Mouse (Mus musculus) embryo, embryonic 9.5 days (tissue): Measurements from ENCODE around the gene Gm21969.
A peak's percentile ranks its signal among the peaks of the same experiment; 100 is the strongest.

Experiments used
- DNase-seq: peaks from one replicate; pipeline ENCODE4 v3.0.0-alpha.2; 2017; ENCODE audit errors: extremely low spot score

The Gm21969 gene

GRCm38 (mm10) chr4:139619765-139620164 is 16.8 kb downstream of the Gm21969 start:
- no peak for DNase-seq

GRCm38 (mm10) chr4:139622373-139623282 is 19.6 kb downstream of the Gm21969 start, which contains the start of gene Aldh4a1:
TSS of gene Aldh4a1 (plus strand) at chr4:139622866.
- peak; percentile 93 for DNase-seq

DNA sequence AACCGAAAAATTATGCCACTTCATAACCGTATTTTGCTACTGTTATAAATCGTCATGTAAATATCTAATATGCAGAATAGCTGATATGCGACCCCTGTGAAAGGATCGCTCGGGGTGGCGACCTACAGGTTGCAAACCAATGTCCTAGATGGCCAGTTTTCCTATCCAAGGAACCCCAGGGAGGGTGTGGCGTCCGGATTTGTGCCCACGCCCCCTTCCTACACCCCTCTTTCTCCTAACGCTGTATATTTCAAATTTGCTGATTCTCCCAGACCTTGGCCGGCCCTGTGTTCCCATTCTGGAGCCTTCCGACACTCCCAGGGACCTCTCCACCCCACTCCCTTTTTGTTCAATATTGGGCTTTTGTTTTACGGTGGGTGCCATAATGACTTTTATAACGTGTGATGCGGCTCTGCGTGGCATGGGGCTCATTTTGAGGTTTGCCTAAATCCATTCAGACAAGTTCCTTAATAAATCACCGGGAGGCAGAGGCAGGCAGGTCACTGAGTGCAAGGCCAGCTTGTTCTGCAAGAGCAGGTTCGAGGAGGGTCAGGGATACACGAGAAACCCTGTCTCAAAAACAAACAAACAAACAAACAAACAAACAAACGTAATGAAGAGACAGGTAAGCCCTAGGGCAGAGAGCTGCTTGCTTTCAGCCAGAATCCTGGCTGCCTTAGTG is 20.6 kb downstream of the Gm21969 start:
- no peak for DNase-seq

DNA sequence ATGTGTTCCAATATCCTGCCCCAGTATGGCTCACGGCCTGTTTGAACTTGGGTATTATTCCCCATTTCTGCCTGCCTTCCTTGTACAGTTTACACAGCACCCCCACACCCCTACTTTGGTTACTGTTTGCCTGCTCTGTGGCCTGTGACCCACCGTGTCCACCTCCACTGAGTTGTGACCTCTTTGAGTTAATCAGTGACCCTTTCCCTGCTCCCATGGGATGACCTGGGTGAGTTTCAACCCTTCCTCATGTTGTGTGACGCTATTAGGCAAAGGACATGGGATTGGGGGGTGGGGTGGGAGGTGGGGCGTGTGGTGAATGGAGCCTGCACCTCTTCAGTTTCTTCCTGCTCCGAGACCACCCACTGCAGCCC is 21.1 kb downstream of the Gm21969 start:
- DNase-seq: no peak

GRCm38 (mm10) chr4:139624706-139625105 is 21.7 kb downstream of the Gm21969 start:
- DNase-seq: no peak

GRCm38 (mm10) chr4:139627361-139627760 is 24.4 kb downstream of the Gm21969 start:
- no peak for DNase-seq

- no peak for DNase-seq
Observed at GRCm38 (mm10) chr4:139630171-139630570, 27.2 kb downstream of the Gm21969 start.

GRCm38 (mm10) chr4:139631141-139631540 is 28.2 kb downstream of the Gm21969 start:
- DNase-seq: no peak

DNA sequence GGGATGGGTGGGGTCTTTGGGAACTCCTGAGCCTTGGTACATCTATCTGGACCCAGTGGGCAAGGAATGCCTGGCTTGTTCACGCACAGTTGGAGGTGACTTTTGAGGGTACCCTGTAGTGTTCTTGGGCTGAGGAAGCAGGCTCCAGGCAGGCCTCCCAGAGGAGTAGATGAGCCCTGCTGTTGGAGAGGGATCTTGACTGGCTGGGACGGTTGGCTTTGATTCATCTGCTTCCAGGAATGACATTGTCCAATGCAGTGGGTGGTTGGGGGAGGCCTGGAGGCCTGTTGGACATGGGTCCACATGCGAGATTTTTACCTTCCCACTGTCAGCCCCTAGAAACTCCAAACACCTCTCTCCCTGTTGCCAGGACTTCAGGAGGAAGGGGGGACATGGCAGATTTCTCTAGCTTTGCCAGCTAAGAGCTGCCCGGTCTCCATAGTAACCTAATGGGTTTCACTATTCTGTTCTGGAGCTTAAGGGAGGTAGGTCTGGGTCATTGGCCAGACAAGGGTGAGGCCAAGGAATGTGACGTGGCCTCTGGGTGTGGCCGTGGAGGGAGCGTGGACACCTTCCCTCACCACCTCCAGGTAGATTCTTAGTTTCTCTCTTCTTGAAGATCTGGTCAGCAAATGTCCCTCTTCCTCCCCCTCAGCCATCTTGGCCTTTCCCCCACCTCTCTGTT is 28.7 kb downstream of the Gm21969 start:
- no peak for DNase-seq

- no peak for DNase-seq
Observed at GRCm38 (mm10) chr4:139632254-139632580, 29.2 kb downstream of the Gm21969 start.

DNA sequence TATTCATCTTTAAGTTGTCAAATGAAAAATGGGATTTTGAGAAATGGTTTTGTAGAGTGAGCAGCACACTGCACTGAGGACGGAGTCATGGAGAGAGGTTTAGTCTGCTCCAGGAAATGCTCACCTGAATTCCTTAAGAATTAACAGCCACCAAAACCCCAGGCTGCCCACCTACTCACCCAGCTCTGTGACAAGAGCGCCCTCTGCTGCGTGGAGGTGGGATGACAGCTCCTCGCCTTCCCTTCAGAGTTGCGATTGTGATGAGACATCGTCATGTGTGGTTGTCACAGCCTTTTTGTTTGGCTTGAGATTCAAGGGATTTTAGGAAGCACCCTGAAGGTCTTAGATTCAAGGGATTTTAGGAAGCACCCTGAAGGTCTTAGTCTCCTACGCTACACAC is 33.4 kb downstream of the Gm21969 start:
- DNase-seq: peak; percentile 74

- DNase-seq: no peak
Observed at GRCm38 (mm10) chr4:139637847-139638246, 34.9 kb downstream of the Gm21969 start.

DNA sequence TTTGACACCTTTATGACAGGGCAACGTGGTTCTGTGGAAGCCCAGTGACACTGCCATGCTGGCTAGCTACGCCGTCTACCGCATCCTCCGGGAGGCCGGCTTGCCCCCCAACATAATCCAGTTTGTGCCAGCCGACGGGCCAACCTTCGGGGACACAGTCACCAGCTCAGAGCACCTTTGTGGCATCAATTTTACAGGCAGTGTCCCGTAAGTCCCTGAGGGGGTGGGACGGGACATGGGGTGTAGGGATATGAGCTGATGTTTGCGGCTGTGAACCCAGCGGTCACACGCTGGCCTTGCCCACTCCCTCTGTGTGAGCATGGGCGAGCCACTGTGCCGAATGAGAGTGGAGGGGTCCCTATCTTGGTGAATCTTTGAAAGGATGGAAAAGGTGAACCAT is 35.4 kb downstream of the Gm21969 start:
- no peak for DNase-seq

DNA sequence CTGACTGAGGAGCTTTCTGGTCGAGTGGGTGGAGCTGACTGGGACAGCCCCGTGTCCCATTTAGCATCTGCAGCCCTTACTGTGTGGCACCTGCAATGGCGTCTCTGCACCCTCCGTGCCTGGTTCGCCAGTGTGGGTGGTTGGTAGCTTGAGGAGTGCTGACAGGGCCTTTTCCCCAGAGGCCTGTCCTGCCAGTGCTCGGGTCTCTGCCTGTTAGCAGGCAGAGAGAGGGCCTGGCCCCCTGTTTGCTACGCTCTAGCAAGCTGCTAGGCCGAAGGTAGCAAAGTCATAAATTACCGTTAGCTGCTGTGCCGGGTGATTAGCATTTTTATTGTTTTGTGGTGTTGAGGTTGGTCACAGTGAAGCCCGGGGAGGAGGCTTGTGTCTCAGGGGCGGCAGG is 36.8 kb downstream of the Gm21969 start:
- no peak for DNase-seq

GRCm38 (mm10) chr4:139640333-139640732 is 37.3 kb downstream of the Gm21969 start:
- no peak for DNase-seq

GRCm38 (mm10) chr4:139640775-139641174 is 37.8 kb downstream of the Gm21969 start:
- no peak for DNase-seq

DNA sequence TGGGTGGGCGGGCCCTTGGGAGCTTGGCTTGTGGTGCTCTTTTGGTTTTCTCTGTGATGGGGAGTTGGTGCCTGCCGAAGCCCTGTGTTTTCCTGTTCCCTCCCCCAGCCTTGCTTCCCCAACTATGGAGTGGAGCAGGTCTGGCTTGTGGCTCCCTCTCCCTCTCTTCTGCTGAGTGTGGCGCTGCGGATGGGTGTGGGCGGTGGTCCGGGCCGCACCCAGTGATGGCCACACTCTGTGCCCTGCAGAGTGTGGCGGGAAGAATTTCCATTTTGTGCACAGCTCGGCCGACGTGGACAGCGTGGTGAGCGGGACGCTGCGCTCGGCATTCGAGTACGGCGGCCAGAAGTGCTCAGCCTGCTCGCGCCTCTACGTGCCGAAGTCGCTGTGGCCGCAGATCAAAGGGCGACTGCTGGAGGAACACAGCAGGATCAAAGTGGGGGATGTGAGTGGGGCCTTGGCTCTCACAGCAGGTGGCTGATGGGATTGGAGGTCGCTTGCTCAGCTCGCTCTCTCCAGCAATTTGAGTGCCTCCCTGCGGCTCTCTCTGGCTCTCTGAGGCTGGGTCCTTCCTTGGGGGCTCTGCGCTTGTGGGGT is 38.9 kb downstream of the Gm21969 start:
- peak; percentile 46 for DNase-seq

DNA sequence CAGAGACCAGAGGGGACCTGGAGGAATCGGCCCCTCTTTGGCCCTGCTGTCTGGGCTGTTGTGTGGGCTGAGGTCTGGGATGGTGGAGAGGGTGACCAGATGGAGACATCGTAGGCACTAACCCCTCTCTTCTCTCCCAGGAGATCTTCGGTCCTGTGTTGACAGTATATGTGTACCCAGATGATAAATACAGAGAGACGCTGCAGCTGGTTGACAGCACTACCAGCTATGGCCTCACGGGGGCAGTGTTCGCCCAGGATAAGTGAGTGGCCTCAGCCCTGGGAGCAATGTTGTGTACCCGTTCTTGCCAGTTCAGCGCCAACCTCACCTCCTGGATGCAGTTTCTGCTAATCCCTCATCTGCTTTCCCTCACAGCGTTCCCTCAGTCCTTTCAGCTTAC is 41.0 kb downstream of the Gm21969 start:
- peak; percentile 85 for DNase-seq

- DNase-seq: no peak
Observed at GRCm38 (mm10) chr4:139646916-139647315, 43.9 kb downstream of the Gm21969 start.

GRCm38 (mm10) chr4:139650086-139650743 is 47.2 kb downstream of the Gm21969 start:
- no peak for DNase-seq

DNA sequence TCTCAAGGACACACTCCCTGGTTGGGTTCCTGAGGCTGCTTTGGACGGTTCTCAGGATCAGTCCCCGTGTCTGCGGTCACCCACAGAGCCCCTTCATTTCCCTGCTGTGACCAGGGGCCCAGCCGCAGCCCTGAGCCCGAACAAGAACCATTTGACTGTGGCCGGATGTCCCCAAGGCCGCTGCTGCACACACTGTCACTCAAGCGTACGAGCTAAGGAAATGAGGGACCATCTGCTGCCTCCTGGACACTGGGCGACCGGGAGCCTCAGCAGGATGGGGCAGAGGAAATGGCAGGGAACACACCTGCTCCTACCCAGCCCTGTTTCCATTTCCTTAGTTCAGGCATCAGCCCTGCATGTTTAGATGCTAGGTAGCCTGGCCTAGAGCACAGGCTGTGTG is 47.9 kb downstream of the Gm21969 start:
- DNase-seq: no peak

DNA sequence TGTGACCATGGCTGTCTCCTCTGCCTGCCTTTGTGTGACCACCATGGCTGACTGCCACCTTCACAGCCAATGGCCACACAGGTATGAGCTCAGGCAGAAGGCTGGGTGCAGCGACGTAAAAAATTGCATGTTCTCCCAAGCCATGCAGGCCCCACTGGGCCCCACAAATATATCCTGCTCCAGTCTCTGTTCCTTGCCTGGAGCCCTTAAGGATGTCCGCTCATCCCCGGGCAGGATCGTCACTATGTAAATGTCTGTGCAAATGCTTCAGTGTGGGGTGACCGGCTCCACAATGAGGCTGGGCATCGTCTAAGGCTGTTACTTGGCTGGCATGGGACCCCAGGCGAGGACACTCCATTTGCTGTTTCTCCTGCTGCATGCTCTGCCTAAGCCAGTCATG is 50.3 kb downstream of the Gm21969 start, which contains the start of gene Tas1r2:
TSS of gene Tas1r2 (plus strand) at position 301 of the 400 bp plus-strand sequence.
- DNase-seq: no peak
